Mouse (Mus musculus): ENCODE results near the gene Ccdc70. TPM values are rescaled to one million over a fixed set of nuclear protein-coding genes. Genes with fewer than 3 reads are reported as not detected.
A peak's percentile ranks its signal among the peaks of the same experiment; 100 is the strongest.

Ccdc70 gene
- polyA plus RNA-seq, 1 experiment from 2014 or later: not detected

- WGBS: 67% methylated on average over 24 of the region's 24 CpGs
- peak; percentile 86; the same call in 1 of the 2 replicates for ATAC-seq (ENCODE audit: low read depth)
- H3K9ac ChIP-seq (ENCODE audit: low read depth, low read length): no peak overlapping the region
Measured at GRCm38 (mm10) chr8:22013034-22013707, 43.6 kb downstream of the Ccdc70 start.

GRCm38 (mm10) chr8:22017731-22018130, 48.2 kb downstream of the Ccdc70 start:
- no peaks in the 10 kb centered on the region for H3K36me3 ChIP-seq (ENCODE audit: control insufficient read depth, insufficient read depth, low read length)
- H3K4me1 ChIP-seq (ENCODE audit: control insufficient read depth, insufficient read depth, low read length): no peaks in the 10 kb centered on the region
- no peak overlapping the region for H3K4me2 ChIP-seq (ENCODE audit: low read depth, low read length)
- H3K27ac ChIP-seq (replicated peaks; ENCODE audit: low read depth, low read length): no peak overlapping the region
- no peak overlapping the region for H3K9ac ChIP-seq (ENCODE audit: low read depth, low read length)
- DNase-seq (ENCODE audit: low spot score) (no peak), ATAC-seq (ENCODE audit: low read depth) (no peak)
- H3K4me3 ChIP-seq (ENCODE audit: low read depth, low read length): no peak overlapping the region
- H3K27me3 ChIP-seq (replicated peaks; ENCODE audit: control insufficient read depth, insufficient read depth, low read length): no peaks in the 10 kb centered on the region
- WGBS: 35% methylated on average over 7 of the region's 7 CpGs
- H3K9me3 ChIP-seq (ENCODE audit: control insufficient read depth, low read length): no peaks in the 10 kb centered on the region

More at GRCm38 (mm10) chr8:22013034-22013707, 43.6 kb downstream of the Ccdc70 start:
- H3K4me2 ChIP-seq (ENCODE audit: low read depth, low read length): peak overlapping the region; percentile 25; the same call in 1 of the 2 replicates
- H3K27ac ChIP-seq (replicated peaks; ENCODE audit: low read depth, low read length): no peak overlapping the region
- H3K9me3 ChIP-seq (ENCODE audit: control insufficient read depth, low read length): no peaks in the 10 kb centered on the region
- no peaks in the 10 kb centered on the region for H3K36me3 ChIP-seq (ENCODE audit: control insufficient read depth, insufficient read depth, low read length)
- peak; percentile 40 for DNase-seq (ENCODE audit: low spot score)
- no peaks in the 10 kb centered on the region for H3K4me1 ChIP-seq (ENCODE audit: control insufficient read depth, insufficient read depth, low read length)
- no peaks in the 10 kb centered on the region for H3K27me3 ChIP-seq (replicated peaks; ENCODE audit: control insufficient read depth, insufficient read depth, low read length)
- no peak overlapping the region for H3K4me3 ChIP-seq (ENCODE audit: low read depth, low read length)

GRCm38 (mm10) chr8:22019498-22019897, 49.9 kb downstream of the Ccdc70 start:
- H3K9ac ChIP-seq (ENCODE audit: low read depth, low read length): no peak overlapping the region
- H3K9me3 ChIP-seq (ENCODE audit: control insufficient read depth, low read length): no peaks in the 10 kb centered on the region
- H3K4me2 ChIP-seq (ENCODE audit: low read depth, low read length): no peak overlapping the region
- H3K27ac ChIP-seq (replicated peaks; ENCODE audit: low read depth, low read length): no peak overlapping the region
- H3K27me3 ChIP-seq (replicated peaks; ENCODE audit: control insufficient read depth, insufficient read depth, low read length): no peaks in the 10 kb centered on the region
- H3K4me3 ChIP-seq (ENCODE audit: low read depth, low read length): no peak overlapping the region
- H3K36me3 ChIP-seq (ENCODE audit: control insufficient read depth, insufficient read depth, low read length): no peaks in the 10 kb centered on the region
- DNase-seq (ENCODE audit: low spot score): no peak
- no peak for ATAC-seq (ENCODE audit: low read depth)
- 79% methylated on average over 5 of the region's 5 CpGs for WGBS
- H3K4me1 ChIP-seq (ENCODE audit: control insufficient read depth, insufficient read depth, low read length): no peaks in the 10 kb centered on the region

- Histone ChIP-seq H3K4me3 (ENCODE audit: low read depth, low read length) (no peak overlapping the region), H3K9ac (ENCODE audit: low read depth, low read length) (no peak overlapping the region), H3K9me3 (ENCODE audit: control insufficient read depth, low read length) (no peaks in the 10 kb centered on the region), H3K4me2 (ENCODE audit: low read depth, low read length) (no peak overlapping the region), H3K27ac (replicated peaks; ENCODE audit: low read depth, low read length) (no peak overlapping the region), H3K27me3 (replicated peaks; ENCODE audit: control insufficient read depth, insufficient read depth, low read length) (no peaks in the 10 kb centered on the region), H3K36me3 (ENCODE audit: control insufficient read depth, insufficient read depth, low read length) (no peaks in the 10 kb centered on the region), H3K4me1 (ENCODE audit: control insufficient read depth, insufficient read depth, low read length) (no peaks in the 10 kb centered on the region)
- DNase-seq (ENCODE audit: low spot score) (no peak), ATAC-seq (ENCODE audit: low read depth) (no peak)
- WGBS: 43% methylated on average over 7 of the region's 7 CpGs
Measured at GRCm38 (mm10) chr8:22022244-22022643, 52.7 kb downstream of the Ccdc70 start.

Other genes with a start within 250 kb of the Ccdc70 start
- gene Defa24, start 235.3 kb upstream of the Ccdc70 start, polyA plus RNA-seq (2014; fragmentation: Nextera tagmentation; extraction: Ambion mirVana): not detected in 2 replicates
- gene Defb50, start 146.2 kb upstream of the Ccdc70 start, polyA plus RNA-seq (2014; fragmentation: Nextera tagmentation; extraction: Ambion mirVana): not detected in 2 replicates
- gene Defb2, start 129.8 kb upstream of the Ccdc70 start, polyA plus RNA-seq (2014; fragmentation: Nextera tagmentation; extraction: Ambion mirVana): not detected in 2 replicates
- not detected in 2 replicates for gene Defb10, start 110.9 kb upstream of the Ccdc70 start, polyA plus RNA-seq (2014; fragmentation: Nextera tagmentation; extraction: Ambion mirVana)
- not detected in 2 replicates for gene Defb9, start 84.4 kb upstream of the Ccdc70 start, polyA plus RNA-seq (2014; fragmentation: Nextera tagmentation; extraction: Ambion mirVana)
- gene Defb11, start 63.4 kb upstream of the Ccdc70 start, polyA plus RNA-seq (2014; fragmentation: Nextera tagmentation; extraction: Ambion mirVana): 3.3 TPM in 1 of 2 replicates, not detected in the other
- gene Defb15, start 37.1 kb upstream of the Ccdc70 start, polyA plus RNA-seq (2014; fragmentation: Nextera tagmentation; extraction: Ambion mirVana): not detected in 2 replicates
- not detected in 2 replicates for gene Defb35, start 31.4 kb upstream of the Ccdc70 start, polyA plus RNA-seq (2014; fragmentation: Nextera tagmentation; extraction: Ambion mirVana)
- gene Defb13, start 23.0 kb upstream of the Ccdc70 start, polyA plus RNA-seq (2014; fragmentation: Nextera tagmentation; extraction: Ambion mirVana): not detected in 2 replicates
- gene Fam90a1a, start 11.1 kb upstream of the Ccdc70 start, polyA plus RNA-seq (2014; fragmentation: Nextera tagmentation; extraction: Ambion mirVana): not detected in 2 replicates
- 0.62 and 0.86 TPM in 2 replicates for gene Atp7b, start 90.5 kb downstream of the Ccdc70 start, polyA plus RNA-seq (2014; fragmentation: Nextera tagmentation; extraction: Ambion mirVana)
- 19.3 and 22.4 TPM in 2 replicates for gene Alg11, start 90.9 kb downstream of the Ccdc70 start, polyA plus RNA-seq (2014; fragmentation: Nextera tagmentation; extraction: Ambion mirVana)
- gene Nek5, start 155.3 kb downstream of the Ccdc70 start, polyA plus RNA-seq (2014; fragmentation: Nextera tagmentation; extraction: Ambion mirVana): 0.46 and 0.67 TPM in 2 replicates
- gene Nek3, start 196.7 kb downstream of the Ccdc70 start, polyA plus RNA-seq (2014; fragmentation: Nextera tagmentation; extraction: Ambion mirVana): 4.1 and 5.8 TPM in 2 replicates
- 35.6 and 43.4 TPM in 2 replicates for gene Ckap2, start 216.0 kb downstream of the Ccdc70 start, polyA plus RNA-seq (2014; fragmentation: Nextera tagmentation; extraction: Ambion mirVana)
- gene Vps36, start 223.0 kb downstream of the Ccdc70 start, polyA plus RNA-seq (2014; fragmentation: Nextera tagmentation; extraction: Ambion mirVana): 28.4 and 31.1 TPM in 2 replicates